Comparison of ENCODE assay signal across 8 mouse cellular contexts in genomic region chr1:69611204-69611725, GRCm38 (mm10).
DNase-seq lines count a peak whose midpoint lies in the region; TF ChIP-seq lines count a peak whose summit lies in the region.
"Had no signal": no experiment of that assay in that cellular context is flagged by ENCODE, and none has a peak within 500 bp of the region (broad histone marks: within the 10 kb centered on the region; RNA-seq: fewer than 3 reads in every experiment).

No protein-coding gene starts in this region.

- DNase-seq in heart, postnatal 4 days, result peak; percentile 48
- DNase-seq in heart, adult 9 months (ENCODE audit: low spot score in 2 of 2), result no peak
- DNase-seq in kidney, postnatal 36 days, result peak; percentile 34 to 43
- peak; percentile 20 for DNase-seq in mesoderm, embryonic 11.5 days (ENCODE audit: low read depth, low spot score)
- no peak for DNase-seq in retina, embryonic 14.5 days (ENCODE audit: low spot score)
- no peak for DNase-seq in cerebellum, postnatal 25 days

- H3K4me1 ChIP-seq in embryonic fibroblast, embryonic 13.5 days (ENCODE audit: control insufficient read depth, insufficient read depth, low read length), result peaks cover 21% of the 10 kb centered on the region

- no peak overlapping the region for H3K4me3 ChIP-seq in embryonic fibroblast, embryonic 13.5 days (ENCODE audit: insufficient read depth, low read length)
- H3K4me3 ChIP-seq: heart, adult 2 months had no signal

- no peak for TF ChIP-seq POLR2A in embryonic fibroblast, embryonic 13.5 days (IDR thresholded peaks at IDR 0.05; ENCODE audit: low read depth, low read length)

- H3K27ac ChIP-seq in embryonic fibroblast, embryonic 13.5 days (ENCODE audit: insufficient read depth, low read length), result peak overlapping the region; percentile 97
- H3K27ac ChIP-seq: heart, adult 2 months had no signal

- no peak for TF ChIP-seq CTCF in embryonic fibroblast, embryonic 13.5 days (IDR thresholded peaks at IDR 0.05; ENCODE audit: borderline replicate concordance, insufficient read depth, low read length)

Comparison
In these comparisons a context has a peak if more than half of its experiments do, and no peak if none do; other contexts are left out.
1. DNase-seq: peak in heart, postnatal 4 days (single experiment), kidney, postnatal 36 days (2 of 2) and mesoderm, embryonic 11.5 days (single experiment); none in heart, adult 9 months (0 of 2), retina, embryonic 14.5 days (single experiment) and cerebellum, postnatal 25 days (0 of 2).